Mouse (Mus musculus) heart, embryonic 16.5 days (tissue): ENCODE data around the gene Gm11939. TPM values are rescaled to one million over a fixed set of nuclear protein-coding genes. Genes with fewer than 3 reads are reported as not detected.

Experiments used
- ATAC-seq: fragments of 200-750 bp; cut with Nextera tagmentation; replicated peaks from 2 replicates; pipeline ENCODE4 v1.8.0; 2017; ENCODE audit warnings: moderate number of reproducible peaks; ENCODE audit not compliant: insufficient read depth, low FRiP score; ENCODE audit errors: extremely low read depth
- H3K27ac ChIP-seq: fragments of 300-500 bp; sonication (generic); 2 replicates; pipeline ENCODE4 v1.5.1; 2014; ENCODE audit warnings: mild to moderate bottlenecking, low read length, control low read depth, moderate library complexity
- H3K27me3 ChIP-seq: fragments of 300-500 bp; sonication (generic); 2 replicates; pipeline ENCODE4 v1.6.1; 2014; ENCODE audit warnings: low read length, mixed read lengths; ENCODE audit not compliant: control insufficient read depth, insufficient read depth
- H3K36me3 ChIP-seq: fragments of 300-500 bp; sonication (generic); 2 replicates; pipeline ENCODE4 v1.6.1; 2014; ENCODE audit not compliant: control insufficient read depth, insufficient read depth
- H3K4me1 ChIP-seq: fragments of 300-500 bp; sonication (generic); 2 replicates; pipeline ENCODE4 v1.6.1; 2014; ENCODE audit warnings: low read length, mixed read lengths; ENCODE audit not compliant: control insufficient read depth, insufficient read depth
- H3K4me2 ChIP-seq: fragments of 300-500 bp; sonication (generic); 2 replicates; pipeline ENCODE4 v1.6.1; 2014; ENCODE audit warnings: low read depth, mild to moderate bottlenecking, control low read depth, low read length
- H3K4me3 ChIP-seq: fragments of 300-500 bp; sonication (generic); 2 replicates; pipeline ENCODE4 v1.5.1; 2014; ENCODE audit warnings: mild to moderate bottlenecking, control low read depth, low read length
- H3K9ac ChIP-seq: fragments of 300-500 bp; sonication (generic); 2 replicates; pipeline ENCODE4 v1.6.1; 2014; ENCODE audit warnings: low read length, control low read depth
- H3K9me3 ChIP-seq: fragments of 300-500 bp; sonication (generic); replicated peaks from 2 replicates; pipeline ENCODE4 v1.6.1; 2016; ENCODE audit warnings: low read length; ENCODE audit not compliant: control insufficient read depth
- WGBS: fragments of 180-500 bp; shearing (Covaris S2); extraction: QIAGEN DNeasy Blood & Tissue Kit; methylation state at CpG from one replicate; pipeline ENCODE4 v1.1.7; 2014; 5-methylcytosine and 5-hydroxymethylcytosine counted together
- polyA plus RNA-seq: library from polyadenylated mRNA; unstranded; fragments of >200 nt; fragmentation: Nextera tagmentation; extraction: Ambion mirVana; gene quantifications from 2 replicates; pipeline ENCODE4 v1.2.1, GENCODE M21; 2015

Gene Gm11939
- polyA plus RNA-seq, 1 experiment from 2014 or later: not detected

- H3K27ac ChIP-seq: no peak overlapping the region
- H3K9ac ChIP-seq: no peak overlapping the region
- ATAC-seq: no peak
- no peaks in the 10 kb centered on the region for H3K36me3 ChIP-seq
- H3K4me1 ChIP-seq: no peaks in the 10 kb centered on the region
- no peaks in the 10 kb centered on the region for H3K27me3 ChIP-seq
- no peaks in the 10 kb centered on the region for H3K9me3 ChIP-seq
- peak overlapping the region; percentile 44 for H3K4me2 ChIP-seq
- 3% methylated on average over 7 of the region's 7 CpGs for WGBS
- H3K4me3 ChIP-seq: no peak overlapping the region
Measured at GRCm38 (mm10) chr11:99574106-99574505, 14.8 kb upstream of the Gm11939 start.

- Histone ChIP-seq H3K36me3 (no peaks in the 10 kb centered on the region), H3K4me2 (no peak overlapping the region), H3K4me3 (no peak overlapping the region), H3K9me3 (no peaks in the 10 kb centered on the region), H3K27ac (no peak overlapping the region), H3K27me3 (no peaks in the 10 kb centered on the region), H3K9ac (no peak overlapping the region), H3K4me1 (no peaks in the 10 kb centered on the region)
- WGBS: 59% methylated on average over 4 of the region's 4 CpGs
- no peak for ATAC-seq
Measured at GRCm38 (mm10) chr11:99573164-99573563, 13.9 kb upstream of the Gm11939 start.

- H3K4me3 ChIP-seq: no peak within 1 kb of the TSS
- no peak for ATAC-seq
- no peak within 1 kb of the TSS for H3K9ac ChIP-seq
- no peaks in the 10 kb centered on the region for H3K36me3 ChIP-seq
- H3K4me1 ChIP-seq: no peaks in the 10 kb centered on the region
- no peaks in the 10 kb centered on the region for H3K9me3 ChIP-seq
- no peak within 1 kb of the TSS for H3K27ac ChIP-seq
- WGBS: 86% methylated on average over 7 of the region's 7 CpGs
- H3K4me2 ChIP-seq: no peak within 1 kb of the TSS
- H3K27me3 ChIP-seq: no peaks in the 10 kb centered on the region
Measured at GRCm38 (mm10) chr11:99566530-99566929, 7.3 kb upstream of the Gm11939 start, which contains the start of gene Krtap3-1. TSS of gene Krtap3-1 (minus strand) at chr11:99566630.

- no peak for ATAC-seq
- no peak overlapping the region for H3K27ac ChIP-seq
Measured at GRCm38 (mm10) chr11:99562580-99562979, 3.3 kb upstream of the Gm11939 start.

GRCm38 (mm10) chr11:99557976-99558745 is 1.1 kb downstream of the Gm11939 start:
- WGBS: 66% methylated on average over 3 of the region's 3 CpGs

More at GRCm38 (mm10) chr11:99562580-99562979, 3.3 kb upstream of the Gm11939 start:
- H3K27me3 ChIP-seq: no peaks in the 10 kb centered on the region
- H3K9ac ChIP-seq: no peak overlapping the region
- no peak overlapping the region for H3K4me2 ChIP-seq
- no peaks in the 10 kb centered on the region for H3K9me3 ChIP-seq
- H3K4me1 ChIP-seq: no peaks in the 10 kb centered on the region; the same call in 1 of the 2 replicates
- no peaks in the 10 kb centered on the region for H3K36me3 ChIP-seq
- H3K4me3 ChIP-seq: no peak overlapping the region
- 77% methylated on average over 6 of the region's 6 CpGs for WGBS

GRCm38 (mm10) chr11:99556753-99557152 is 2.5 kb downstream of the Gm11939 start, which contains the start of gene Krtap3-2:
TSS of gene Krtap3-2 (minus strand) at chr11:99556853.
- Histone ChIP-seq H3K9ac (no peak within 1 kb of the TSS), H3K4me3 (no peak within 1 kb of the TSS), H3K4me2 (no peak within 1 kb of the TSS), H3K4me1 (no peaks in the 10 kb centered on the region; the same call in 1 of the 2 replicates), H3K36me3 (no peaks in the 10 kb centered on the region), H3K27ac (no peak within 1 kb of the TSS), H3K27me3 (no peaks in the 10 kb centered on the region), H3K9me3 (no peaks in the 10 kb centered on the region)
- ATAC-seq: no peak
- 64% methylated on average over 2 of the region's 2 CpGs for WGBS

More at GRCm38 (mm10) chr11:99557976-99558745, 1.1 kb downstream of the Gm11939 start:
- H3K4me3 ChIP-seq: no peak overlapping the region
- no peaks in the 10 kb centered on the region for H3K9me3 ChIP-seq
- no peak overlapping the region for H3K27ac ChIP-seq
- H3K4me2 ChIP-seq: no peak overlapping the region
- H3K36me3 ChIP-seq: no peaks in the 10 kb centered on the region
- no peak overlapping the region for H3K9ac ChIP-seq
- no peaks in the 10 kb centered on the region for H3K27me3 ChIP-seq
- no peak for ATAC-seq
- no peaks in the 10 kb centered on the region; the same call in 1 of the 2 replicates for H3K4me1 ChIP-seq

- Histone ChIP-seq H3K27ac (no peak overlapping the region), H3K4me1 (no peaks in the 10 kb centered on the region; the same call in 1 of the 2 replicates), H3K36me3 (no peaks in the 10 kb centered on the region), H3K4me2 (no peak overlapping the region), H3K9ac (no peak overlapping the region), H3K9me3 (no peaks in the 10 kb centered on the region), H3K4me3 (no peak overlapping the region), H3K27me3 (no peaks in the 10 kb centered on the region)
- WGBS: 83% methylated on average over 2 of the region's 2 CpGs
- no peak for ATAC-seq
Measured at GRCm38 (mm10) chr11:99556195-99556594, 3.1 kb downstream of the Gm11939 start.

GRCm38 (mm10) chr11:99550765-99551164 is 8.5 kb downstream of the Gm11939 start, which contains the start of gene Krtap3-3:
TSS of gene Krtap3-3 (minus strand) at chr11:99550865.
- WGBS: 50% methylated on average over 4 of the region's 4 CpGs
- no peaks in the 10 kb centered on the region for H3K27me3 ChIP-seq
- no peaks in the 10 kb centered on the region for H3K9me3 ChIP-seq
- no peak within 1 kb of the TSS for H3K9ac ChIP-seq
- no peak for ATAC-seq
- no peak within 1 kb of the TSS for H3K27ac ChIP-seq
- no peak within 1 kb of the TSS for H3K4me2 ChIP-seq
- no peak within 1 kb of the TSS for H3K4me3 ChIP-seq
- H3K4me1 ChIP-seq: no peaks in the 10 kb centered on the region
- H3K36me3 ChIP-seq: no peaks in the 10 kb centered on the region

- Histone ChIP-seq H3K4me1 (no peaks in the 10 kb centered on the region), H3K4me2 (no peak overlapping the region), H3K9me3 (no peaks in the 10 kb centered on the region), H3K27ac (no peak overlapping the region), H3K36me3 (no peaks in the 10 kb centered on the region), H3K27me3 (no peaks in the 10 kb centered on the region), H3K4me3 (no peak overlapping the region), H3K9ac (no peak overlapping the region)
- ATAC-seq: no peak
Measured at GRCm38 (mm10) chr11:99547892-99548291, 11.4 kb downstream of the Gm11939 start.
